Mouse (Mus musculus): Measurements from ENCODE around the gene Slc13a5. TPM values are rescaled to one million over a fixed set of nuclear protein-coding genes. Genes with fewer than 3 reads are reported as not detected.

Slc13a5 gene
- total RNA-seq, 2 experiments from 2014 or later = not detected

DNA sequence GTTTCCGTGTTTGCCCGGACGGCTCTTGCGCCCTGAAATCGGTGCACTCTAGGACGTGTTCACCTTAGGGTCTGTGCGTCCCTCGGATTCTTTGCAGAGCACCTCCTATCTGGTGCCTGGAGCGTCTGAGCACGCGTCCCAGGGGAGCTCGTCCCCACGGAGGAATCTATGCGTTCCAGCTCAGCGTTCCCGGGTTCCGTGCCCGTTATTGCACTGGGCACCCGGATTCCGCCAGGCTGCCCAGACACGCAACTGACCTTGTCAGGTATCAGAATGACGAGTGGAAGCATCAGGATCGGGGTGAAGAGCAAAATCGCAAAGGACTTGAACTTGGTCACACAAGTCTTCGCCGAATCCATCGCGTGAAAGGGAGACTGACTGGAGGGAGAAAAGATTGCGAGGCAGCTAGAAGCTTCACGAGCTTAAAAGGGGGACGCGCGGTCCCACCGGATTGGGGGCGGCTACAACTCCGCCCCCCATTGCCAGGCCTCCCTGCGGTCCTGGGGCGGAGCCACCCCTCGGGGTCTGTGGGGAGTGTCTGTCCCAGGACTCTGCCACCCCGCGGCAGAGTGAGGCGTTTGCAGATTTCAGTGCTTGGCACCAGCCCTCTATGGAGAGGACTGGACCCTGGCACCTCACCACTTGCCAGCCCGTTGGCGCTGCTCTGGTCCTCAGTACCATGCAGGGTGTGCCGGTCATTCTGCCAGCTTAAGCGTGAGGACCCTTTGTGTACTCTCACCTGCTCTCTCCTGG lies 639 bp downstream of the Slc13a5 start:
- peak; percentile 30 for DNase-seq (ENCODE audit: low spot score)

DNA sequence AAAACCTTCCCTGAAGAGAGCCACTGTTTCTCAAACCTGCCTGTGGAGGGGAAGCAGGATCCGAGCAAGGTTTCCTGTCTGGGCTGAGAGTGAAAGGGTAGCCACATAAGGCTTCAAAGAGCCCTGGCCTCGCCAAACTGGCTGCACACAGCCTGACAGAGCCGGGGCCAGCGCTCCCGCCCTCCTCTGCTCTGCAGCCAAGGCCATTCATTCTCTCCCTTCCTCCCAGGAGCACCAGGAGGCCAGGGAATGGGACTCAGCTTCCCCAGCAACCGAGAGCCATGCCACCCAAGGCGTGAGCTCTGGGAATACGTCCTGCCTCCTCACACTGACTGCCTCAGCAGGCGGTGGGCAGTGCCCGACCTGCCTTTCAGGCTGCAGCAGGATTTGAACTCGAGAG lies 1.5 kb downstream of the Slc13a5 start:
- DNase-seq (ENCODE audit: low spot score) = peak; percentile 3

DNA sequence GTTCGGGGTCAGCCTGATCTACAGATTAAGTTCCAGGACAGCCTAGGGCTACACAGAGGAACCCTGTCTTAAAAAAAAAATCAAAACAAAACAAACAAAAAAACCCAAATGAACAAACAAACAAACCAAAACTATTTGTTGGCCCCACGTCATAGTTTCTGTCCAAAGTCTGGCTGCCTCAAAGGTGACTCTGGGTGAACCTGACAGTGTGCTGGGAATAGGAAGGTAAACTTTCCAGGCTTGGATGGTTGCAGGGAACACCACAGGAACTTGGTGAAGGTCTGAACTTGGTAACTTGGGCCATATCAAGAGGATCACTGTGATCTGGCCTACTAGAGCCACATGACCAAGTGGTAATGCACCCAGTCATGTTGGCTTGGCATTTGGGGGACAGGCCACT lies 10.6 kb downstream of the Slc13a5 start:
- no peak for DNase-seq (ENCODE audit: low spot score)

DNA sequence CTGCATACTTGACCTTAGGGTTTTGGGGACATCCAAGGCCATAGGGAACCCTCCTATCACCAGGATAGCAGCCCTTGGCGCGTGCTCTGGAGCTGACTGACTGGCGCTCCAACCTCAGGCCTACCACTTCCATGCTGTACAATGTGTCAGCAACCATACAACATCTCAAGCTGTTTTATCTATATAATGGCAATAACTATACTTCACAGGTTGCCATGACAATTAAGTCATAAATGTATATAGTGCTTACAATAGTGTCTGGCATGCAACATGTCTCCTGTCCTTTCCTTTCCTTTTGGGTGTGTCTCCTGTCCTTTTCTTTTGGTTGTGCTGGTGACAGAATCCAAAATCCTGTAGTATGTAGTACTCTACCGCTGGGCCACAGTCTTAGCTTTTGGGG lies 11.4 kb downstream of the Slc13a5 start:
- no peak for DNase-seq (ENCODE audit: low spot score)

DNA sequence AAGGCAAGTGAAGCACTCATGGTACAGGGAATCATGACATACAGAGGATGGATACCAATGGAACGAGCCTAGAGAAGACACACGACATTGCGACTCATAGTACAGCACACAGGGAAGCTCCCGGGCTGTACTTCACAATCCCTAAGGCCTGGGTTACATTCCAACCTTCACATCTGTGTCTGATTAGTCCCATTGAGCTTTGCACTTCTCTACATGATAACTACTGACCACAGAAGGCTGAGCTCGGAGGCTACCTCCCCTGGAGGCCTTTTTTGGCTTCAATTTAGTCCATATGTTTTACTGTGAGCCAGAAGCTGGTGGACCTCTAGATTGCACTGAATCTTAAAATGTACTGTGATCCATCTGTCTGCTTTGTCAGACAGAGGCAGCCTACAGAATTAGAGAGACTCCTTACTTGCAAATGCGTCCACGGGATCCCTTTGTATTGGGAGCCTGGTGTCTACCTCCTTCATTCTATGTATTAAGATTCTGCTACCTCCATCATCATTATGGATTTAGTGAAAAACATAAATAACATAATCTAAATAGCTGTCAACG lies 21.7 kb downstream of the Slc13a5 start:
- no peak for DNase-seq (ENCODE audit: low spot score)

DNA sequence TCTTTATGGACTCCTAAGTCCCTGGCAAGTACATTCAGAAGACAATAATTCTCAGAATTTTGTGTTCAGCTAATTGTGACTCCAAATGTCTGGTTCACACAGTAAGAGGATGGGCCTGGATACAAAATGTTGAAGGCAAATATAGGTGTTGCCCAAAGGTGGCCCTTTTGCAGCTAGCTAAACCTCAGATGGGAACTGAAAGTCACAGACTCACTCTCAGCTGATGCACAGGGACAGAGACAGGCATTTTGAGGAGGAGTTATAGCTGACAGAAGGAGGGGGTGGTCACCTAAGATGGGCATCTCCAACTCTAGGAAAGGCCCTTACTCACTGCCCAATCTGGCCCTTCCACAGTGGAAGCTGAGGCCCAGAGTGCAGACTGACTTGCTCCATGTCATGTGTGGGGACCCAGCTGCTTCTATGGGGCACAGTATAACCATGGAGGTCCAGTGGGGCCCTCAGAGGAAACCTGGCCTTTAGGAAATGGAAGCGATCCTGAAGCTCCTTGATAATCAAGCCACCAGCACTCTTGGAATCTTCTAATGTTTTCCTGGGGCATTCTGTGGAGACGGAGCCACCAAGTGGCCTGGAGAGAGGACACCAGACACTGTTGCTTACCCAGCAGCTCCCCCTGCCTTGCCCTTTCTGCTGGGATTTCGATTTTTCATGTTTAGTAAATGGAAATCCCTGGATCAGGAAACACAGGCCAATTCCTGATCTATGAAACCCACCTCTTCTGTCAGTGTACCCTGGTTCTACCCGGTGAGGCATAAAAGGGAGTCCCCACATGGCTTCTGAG lies 26.8 kb downstream of the Slc13a5 start:
- no peak for DNase-seq (ENCODE audit: low spot score)

DNA sequence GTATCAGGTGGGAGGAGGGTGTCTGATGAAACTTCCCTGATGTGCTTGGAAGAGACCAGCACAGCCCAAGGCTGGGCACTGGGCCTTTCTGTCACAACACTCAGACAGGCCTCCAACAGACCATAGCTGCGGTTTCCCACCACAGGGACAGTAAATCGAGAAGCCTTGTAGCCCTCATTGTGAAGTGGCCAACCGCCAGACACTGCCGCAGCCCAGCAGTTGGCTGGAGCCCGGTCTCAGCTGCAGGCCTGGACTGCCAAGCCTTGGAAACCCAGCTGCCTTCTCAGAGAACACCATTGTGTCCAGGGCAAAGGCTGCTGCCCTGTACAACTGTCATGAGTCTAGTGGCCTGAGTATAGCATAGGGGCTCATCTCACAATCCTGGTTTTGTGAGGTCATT lies 33.0 kb downstream of the Slc13a5 start:
- DNase-seq (ENCODE audit: low spot score) = peak; percentile 30

DNA sequence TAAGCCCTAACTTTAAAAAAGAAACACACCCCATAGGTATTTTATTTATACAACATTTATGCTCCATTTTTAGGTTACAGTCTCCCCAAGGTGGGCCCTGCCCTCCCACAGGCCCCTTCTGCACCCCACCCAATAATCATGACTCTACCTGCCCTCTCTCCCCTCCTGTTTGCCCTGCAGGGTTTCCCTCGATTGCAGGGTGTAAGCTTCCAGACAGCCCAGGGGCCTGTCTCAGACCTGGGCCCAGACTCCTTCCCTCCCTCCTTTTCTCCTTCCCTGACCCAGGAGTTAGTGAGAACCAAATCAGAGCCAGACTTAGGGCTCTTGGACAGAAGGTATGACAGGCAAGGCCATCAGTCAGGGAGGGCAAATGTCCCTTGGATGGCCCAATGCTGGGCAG lies 34.0 kb downstream of the Slc13a5 start:
- DNase-seq (ENCODE audit: low spot score) = no peak

DNA sequence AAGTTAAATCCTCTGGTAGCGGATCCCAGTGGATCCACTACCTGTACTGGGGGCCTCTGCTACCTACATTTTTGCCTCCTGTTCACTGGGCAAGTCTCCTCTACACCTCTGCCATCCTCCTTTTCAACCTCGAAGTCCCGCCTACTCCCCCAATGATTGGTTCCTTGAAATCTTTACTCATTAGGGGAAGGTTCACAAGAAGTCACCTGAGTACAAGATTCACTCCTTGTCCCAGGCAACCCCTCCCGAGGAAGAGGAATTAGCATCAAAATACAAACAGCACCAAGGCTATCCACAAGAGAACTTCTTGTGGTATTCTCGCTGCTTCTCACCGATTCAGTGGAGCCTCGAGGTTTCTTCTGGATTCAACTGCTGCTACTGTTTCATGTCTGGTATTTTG lies 35.0 kb downstream of the Slc13a5 start:
- no peak for DNase-seq (ENCODE audit: low spot score)

DNA sequence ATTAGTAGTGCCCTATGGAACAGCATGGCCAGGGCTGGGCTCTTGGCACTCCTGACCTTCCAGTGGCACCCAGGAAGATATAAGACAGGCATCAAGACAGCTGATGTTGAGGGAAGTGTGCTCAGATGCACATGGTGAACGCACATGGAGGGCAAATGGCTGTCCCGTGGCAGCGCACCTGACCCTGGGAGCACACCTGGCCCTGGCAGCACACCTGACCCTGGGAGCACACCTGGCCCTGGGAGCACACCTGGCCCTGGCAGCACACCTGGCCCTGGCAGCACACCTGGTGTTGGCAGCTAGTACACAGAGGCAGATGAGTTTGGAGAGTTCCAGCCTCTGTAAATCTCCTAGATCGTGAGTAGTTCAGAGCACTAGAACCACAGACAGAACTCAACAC lies 38.5 kb downstream of the Slc13a5 start:
- no peak for DNase-seq (ENCODE audit: low spot score)

DNA sequence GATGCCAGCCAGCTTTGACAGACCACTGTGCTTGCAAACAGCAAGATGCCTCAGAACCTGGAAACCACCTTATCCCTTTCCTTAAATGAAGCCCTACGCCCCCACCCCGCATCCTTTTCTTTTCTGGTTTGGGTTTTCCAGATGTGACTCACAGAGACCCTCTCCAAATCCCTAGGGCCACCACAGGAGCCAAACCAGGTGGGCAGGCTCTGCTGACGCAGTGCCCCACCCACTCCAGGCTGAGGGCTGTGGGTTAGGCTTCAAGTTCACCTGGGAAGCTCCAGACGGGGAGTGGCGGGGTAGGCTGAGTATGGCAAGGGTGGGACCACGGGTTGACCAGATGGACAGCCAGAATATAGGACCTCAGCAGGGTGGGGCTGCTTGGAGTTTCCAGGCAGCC lies 40.1 kb downstream of the Slc13a5 start:
- no peak for DNase-seq (ENCODE audit: low spot score)

DNA sequence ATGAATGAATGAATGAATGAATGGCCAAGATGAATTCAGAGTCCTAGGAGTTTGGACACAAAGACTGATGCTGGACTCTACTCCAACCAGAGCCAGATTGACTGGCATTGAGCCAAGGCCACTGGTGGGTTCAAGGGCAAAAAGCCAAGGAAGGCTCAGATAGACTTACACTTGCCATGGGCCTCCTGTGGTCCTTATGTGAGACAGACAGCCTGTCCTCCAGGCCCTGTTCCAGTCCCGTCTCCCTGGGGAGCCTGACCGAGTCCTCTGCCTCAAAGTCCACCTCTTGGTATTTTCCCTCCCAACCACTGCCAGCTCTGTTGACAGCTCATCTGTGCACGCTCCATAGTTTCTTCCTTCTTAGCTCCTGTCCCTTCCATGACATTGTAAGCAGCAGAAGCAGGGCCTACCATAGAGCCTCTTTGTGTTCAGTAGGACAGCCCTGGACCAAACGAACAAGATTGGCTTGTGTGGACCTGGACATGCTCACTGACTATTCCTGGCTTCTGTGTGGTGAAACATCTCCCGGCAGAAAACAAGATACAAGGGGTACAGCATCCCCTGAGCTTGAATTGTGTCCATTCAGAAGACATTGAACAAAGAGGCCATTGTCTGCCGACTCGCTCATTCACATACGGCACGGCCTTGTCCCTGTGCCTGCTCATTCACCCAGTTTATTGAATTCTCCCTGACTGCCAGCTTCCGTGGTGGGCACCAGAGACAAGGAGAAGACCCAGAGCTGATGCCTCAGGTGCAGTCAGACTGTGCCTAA lies 40.8 kb downstream of the Slc13a5 start:
- no peak for DNase-seq (ENCODE audit: low spot score)

DNA sequence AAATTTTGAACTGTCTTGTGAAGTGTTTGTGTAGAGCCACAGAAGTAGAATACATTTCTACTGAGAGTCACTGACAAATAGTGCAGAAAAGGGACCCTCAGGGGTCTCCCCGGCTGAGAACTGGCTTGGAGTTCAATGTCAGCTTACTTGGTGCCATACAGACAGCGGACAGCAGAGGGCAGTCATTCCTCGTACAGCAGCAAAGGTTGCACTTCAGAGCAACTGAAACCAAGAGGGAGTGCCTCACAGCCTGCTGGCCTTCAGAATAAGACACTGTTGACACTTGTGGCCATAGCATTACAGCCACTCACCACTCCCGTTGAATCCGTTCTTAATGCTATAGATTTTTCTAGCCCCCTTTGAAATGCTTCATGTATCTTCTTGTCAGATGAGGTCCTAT lies 42.2 kb downstream of the Slc13a5 start:
- DNase-seq (ENCODE audit: low spot score) = peak; percentile 69

DNA sequence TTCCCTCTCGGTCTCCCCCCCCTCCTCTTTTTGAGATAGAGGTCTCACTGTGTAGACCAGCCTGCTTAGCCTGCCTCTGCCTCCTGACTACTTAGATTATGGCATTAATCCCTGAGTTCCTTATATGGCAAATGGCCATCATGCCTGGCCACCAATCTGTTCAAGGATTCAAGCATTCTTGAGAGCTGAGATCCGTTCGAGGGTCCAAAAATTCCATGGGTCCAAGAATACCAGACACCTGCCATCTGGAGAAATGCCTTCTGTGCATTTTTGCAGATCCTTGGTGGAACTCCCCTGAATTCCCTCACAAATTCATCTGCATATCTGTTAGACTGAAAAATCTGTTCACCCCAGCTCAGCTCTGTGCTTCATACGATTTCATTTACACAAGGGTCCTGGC lies 43.6 kb downstream of the Slc13a5 start:
- no peak for DNase-seq (ENCODE audit: low spot score)

DNA sequence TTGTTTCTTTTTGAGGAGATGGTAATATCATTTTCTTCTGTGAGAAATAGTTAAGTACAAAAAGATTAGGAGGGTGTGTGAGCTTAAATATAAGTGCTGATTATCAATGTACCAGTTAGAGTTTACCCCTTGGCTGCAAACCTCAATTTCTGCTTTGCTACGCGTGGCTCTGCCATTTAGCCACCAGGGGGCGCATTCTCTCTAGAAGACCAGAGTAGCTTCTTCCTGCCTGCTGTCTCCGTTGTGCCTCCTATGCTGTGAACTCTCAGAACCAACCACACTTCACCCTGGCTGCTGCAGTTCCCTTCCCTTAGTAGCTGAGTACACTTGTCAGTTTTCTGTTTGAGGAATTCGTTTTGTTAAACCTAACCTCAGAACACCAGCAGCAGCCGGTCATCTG lies 45.7 kb downstream of the Slc13a5 start:
- peak; percentile 56 for DNase-seq (ENCODE audit: low spot score)

DNA sequence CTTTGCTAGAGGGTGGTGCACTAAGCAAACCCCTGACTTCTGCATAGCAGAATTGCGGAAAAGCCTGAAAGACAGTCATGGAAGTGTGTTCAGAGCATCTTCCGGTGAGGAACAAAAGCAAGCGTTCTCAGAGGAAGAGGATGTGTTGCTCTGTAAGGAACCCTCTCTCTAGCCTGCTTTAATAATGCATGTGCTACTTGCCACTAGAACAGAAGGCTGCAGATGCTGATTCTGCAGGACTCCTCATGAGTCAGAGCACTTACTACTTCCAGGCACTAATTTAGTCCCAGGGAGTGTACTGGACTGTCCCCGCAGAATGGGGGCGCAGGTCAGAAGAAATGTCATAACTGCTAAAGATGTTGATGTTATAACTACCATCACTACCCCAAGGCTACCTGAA lies 49.9 kb downstream of the Slc13a5 start:
- DNase-seq (ENCODE audit: low spot score) = no peak

DNA sequence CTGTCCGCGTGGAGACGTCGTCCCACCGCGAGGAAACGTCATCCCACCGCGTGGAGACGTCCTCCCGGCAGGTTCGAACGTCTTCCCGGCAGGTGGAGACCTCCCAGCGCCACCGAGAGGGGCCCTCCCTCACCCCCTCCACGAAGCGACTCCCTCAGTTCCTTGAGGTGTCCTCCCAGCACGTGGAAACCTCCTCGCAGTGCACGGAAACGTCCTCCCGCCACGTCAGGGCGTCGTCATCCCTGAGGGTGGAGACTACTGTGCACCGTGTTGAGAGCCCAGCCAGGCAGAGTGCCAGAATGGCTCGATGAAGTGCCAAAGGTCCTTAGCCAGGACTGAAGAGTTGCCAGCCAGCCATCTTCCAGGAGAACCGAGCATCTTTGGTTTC lies 51.6 kb downstream of the Slc13a5 start, which contains the start of gene Med31:
Gene Med31, minus strand, starts transcription at position 183 of the 388 bp plus-strand sequence.
- peak; percentile 82 for DNase-seq (ENCODE audit: low spot score)

DNA sequence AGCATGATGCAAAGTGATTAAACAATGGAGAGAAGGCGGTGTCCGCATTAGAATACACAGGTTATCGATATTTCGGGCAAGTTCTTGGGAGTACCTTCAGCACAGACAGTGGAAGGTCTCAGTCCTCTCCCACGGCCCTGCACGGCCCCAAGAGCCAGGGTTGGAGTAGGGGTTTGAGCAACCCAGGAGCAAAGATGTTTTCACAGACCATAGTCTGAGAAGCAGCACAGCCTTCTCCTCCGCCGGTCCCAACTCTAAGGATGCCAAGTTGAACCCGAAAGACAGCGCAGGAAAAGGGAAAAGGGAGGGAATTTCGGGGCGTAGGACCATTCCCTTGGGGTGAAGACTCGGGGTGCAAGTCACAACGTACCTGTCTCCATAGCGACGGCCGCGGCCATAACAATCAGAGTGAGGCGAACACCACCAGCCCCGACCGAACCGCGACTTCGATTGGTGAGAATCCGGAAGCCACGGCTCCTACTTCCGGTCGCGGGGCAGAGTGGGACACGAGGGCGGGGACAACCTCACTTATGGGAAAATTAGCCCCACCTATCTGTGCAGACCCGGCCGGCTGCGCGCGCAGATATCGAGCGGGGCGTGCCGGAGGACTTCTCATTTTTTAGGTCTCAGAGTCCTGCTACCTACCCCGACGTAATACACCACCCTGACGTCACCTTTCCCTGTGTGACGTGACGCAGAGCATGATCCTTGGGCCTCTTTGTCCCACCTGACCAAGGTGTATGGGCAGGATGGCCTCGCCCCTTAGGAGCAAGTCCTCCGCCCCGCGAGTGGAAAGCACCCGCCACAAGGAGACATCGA lies 52.2 kb downstream of the Slc13a5 start:
- DNase-seq (ENCODE audit: low spot score) = peak; percentile 94

DNA sequence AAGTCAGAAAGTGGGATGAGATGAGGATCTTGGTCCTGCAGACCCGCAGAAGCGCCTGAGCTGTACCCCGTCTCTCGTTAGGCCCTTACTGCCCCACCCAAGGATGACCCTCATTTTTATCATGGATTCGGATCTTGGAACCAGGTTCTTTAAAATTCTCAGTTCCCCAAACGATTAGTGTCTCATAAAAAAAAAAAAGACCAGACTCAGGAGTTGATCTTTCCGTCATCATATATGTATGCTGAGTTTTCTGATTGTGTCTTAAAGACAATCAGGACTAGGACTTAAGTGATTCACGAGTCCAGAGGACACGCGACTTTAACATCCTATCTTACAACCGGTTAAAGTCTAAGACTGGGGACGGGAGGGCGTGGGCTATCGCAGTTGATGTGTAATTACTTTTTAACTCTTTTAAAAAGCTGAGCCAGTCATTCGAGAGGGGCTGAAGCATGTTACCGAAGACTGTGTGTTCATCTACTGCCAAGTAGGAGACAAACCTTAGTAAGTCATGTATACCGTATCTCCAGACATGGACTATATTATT lies 59.1 kb downstream of the Slc13a5 start:
- no peak for DNase-seq (ENCODE audit: low spot score)

DNA sequence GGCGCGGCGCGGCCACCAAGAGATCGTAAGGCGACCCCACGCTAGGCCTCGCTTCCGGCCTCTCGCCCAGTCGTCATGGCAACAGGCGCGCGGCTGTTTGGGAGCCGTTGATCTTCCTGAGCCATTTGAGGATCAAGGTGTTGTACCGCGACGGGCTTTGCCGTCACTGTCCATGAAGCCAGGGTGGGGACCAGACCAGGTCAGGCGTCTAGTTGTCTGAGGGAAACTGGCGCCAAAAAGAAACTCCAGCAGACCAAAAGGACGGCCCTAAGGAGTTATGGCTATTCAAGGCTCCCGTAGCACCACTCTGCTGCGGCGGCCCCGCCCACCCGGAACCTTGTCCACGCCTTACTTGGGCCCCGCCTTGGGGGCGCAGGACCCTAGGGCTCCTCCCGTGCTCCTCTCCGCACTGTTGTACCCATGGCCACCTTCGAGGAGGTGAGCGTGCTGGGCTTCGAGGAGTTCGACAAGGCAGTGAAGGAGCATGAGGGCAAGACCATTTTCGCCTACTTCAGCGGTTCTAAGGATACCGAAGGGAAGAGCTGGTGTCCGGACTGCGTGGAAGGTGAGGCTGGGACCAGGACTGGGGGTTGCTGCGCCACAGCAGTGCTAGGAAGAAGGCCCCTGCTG lies 59.7 kb downstream of the Slc13a5 start, which contains the start of the genes 4933427D14Rik and Txndc17:
Gene 4933427D14Rik, minus strand, starts transcription at position 256 of the 630 bp plus-strand sequence.
Gene Txndc17, plus strand, starts transcription at position 344 of the 630 bp plus-strand sequence.
- peak; percentile 84 for DNase-seq (ENCODE audit: low spot score)

All from gastrocnemius, adult 18-20 months (tissue).